Mouse (Mus musculus): ENCODE results near the gene Slc27a5. TPM values are rescaled to one million over a fixed set of nuclear protein-coding genes. Genes with fewer than 3 reads are reported as not detected.
A peak's percentile ranks its signal among the peaks of the same experiment; 100 is the strongest.

Slc27a5 gene
- polyA plus RNA-seq, 1 experiment, result 0.69 TPM

DNA sequence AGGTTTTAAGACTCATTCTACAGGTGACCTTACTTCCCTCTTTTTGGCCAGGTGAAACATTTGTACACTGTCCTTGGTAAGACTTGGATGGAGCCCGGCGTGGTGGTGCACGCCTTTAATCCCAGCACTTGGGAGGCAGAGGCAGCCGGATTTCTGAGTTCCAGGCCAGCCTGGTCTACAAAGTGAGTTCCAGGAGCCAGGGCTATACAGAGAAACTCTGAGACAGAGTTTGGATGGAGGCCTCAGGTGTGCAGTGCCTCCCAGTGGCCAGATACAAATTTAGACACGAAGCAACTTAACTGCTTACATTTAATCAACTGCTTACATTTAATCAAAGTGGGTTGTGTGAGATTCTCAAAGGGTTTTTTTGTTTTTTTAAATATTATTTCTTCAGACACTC, 33.1 kb upstream of the Slc27a5 start:
- peaks cover 4% of the 10 kb centered on the region; the same call in 1 of the 2 replicates for H3K4me1 ChIP-seq (ENCODE audit: control insufficient read depth, insufficient read depth, low read length)
- TF ChIP-seq CTCF (IDR thresholded peaks at IDR 0.05; ENCODE audit: extremely low read depth, insufficient read depth, low read length), result peak; percentile 22; the same call in 1 of the 2 replicates
- no peak for TF ChIP-seq POLR2A (IDR thresholded peaks at IDR 0.05; ENCODE audit: extremely low read depth, insufficient read depth, low read length)
- no peak overlapping the region for H3K4me3 ChIP-seq (ENCODE audit: insufficient read depth, low read length)
- H3K27ac ChIP-seq (ENCODE audit: insufficient read depth, low read length), result no peak overlapping the region

DNA sequence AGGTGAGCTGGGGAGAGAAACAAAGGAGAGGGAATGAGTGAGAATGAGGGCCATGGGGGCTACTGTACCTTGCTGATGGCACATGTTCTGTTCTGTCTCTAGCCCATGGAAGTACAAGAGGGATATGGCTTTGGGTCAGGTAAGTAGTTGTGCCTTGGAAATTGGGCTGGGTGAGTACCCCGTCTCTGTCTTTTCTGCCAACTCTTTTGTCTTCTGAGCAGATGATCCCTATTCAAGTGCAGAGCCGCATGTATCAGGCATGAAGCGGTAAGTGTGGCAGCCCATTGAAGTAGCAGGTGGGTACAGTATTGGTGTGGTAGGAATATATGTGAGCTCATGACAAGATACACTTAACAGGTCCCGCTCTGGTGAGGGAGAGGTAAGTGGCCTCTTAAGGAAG, 31.0 kb upstream of the Slc27a5 start:
- Histone ChIP-seq H3K4me3 (ENCODE audit: insufficient read depth, low read length) (no peak overlapping the region), H3K27ac (ENCODE audit: insufficient read depth, low read length) (no peak overlapping the region), H3K4me1 (ENCODE audit: control insufficient read depth, insufficient read depth, low read length) (peaks cover 8% of the 10 kb centered on the region; the same call in 1 of the 2 replicates)
- TF ChIP-seq CTCF (IDR thresholded peaks at IDR 0.05; ENCODE audit: extremely low read depth, insufficient read depth, low read length), result no peak
- no peak for TF ChIP-seq POLR2A (IDR thresholded peaks at IDR 0.05; ENCODE audit: extremely low read depth, insufficient read depth, low read length)

GRCm38 (mm10) chr7:13025511-13026112, 27.6 kb upstream of the Slc27a5 start:
- Histone ChIP-seq H3K4me1 (ENCODE audit: control insufficient read depth, insufficient read depth, low read length) (peaks cover 9% of the 10 kb centered on the region; the same call in 1 of the 2 replicates), H3K4me3 (ENCODE audit: insufficient read depth, low read length) (peak overlapping the region; percentile 59), H3K27ac (ENCODE audit: insufficient read depth, low read length) (no peak overlapping the region)
- TF ChIP-seq CTCF (IDR thresholded peaks at IDR 0.05; ENCODE audit: extremely low read depth, insufficient read depth, low read length), result no peak
- TF ChIP-seq POLR2A (IDR thresholded peaks at IDR 0.05; ENCODE audit: extremely low read depth, insufficient read depth, low read length), result no peak

DNA sequence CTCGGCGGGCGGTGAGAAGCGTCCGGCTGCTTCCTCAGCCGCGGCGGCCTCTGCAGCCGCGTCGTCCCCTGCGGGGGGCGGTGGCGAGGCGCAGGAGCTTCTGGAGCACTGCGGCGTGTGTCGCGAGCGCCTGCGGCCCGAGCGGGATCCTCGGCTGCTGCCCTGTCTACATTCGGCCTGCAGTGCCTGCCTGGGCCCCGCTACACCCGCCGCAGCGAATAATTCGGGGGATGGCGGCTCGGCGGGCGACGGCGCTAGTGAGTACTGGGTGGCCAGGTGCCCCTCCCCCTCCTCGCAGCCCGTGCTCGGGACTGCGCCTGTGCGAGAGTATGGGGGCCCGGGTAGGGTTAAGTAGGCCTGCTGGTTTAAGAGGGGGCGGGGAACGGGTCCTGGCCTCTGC, 26.8 kb upstream of the Slc27a5 start:
- Histone ChIP-seq H3K4me1 (ENCODE audit: control insufficient read depth, insufficient read depth, low read length) (peaks cover 9% of the 10 kb centered on the region; the same call in 1 of the 2 replicates), H3K27ac (ENCODE audit: insufficient read depth, low read length) (peak overlapping the region; percentile 94), H3K4me3 (ENCODE audit: insufficient read depth, low read length) (peak overlapping the region; percentile 59)
- no peak for TF ChIP-seq CTCF (IDR thresholded peaks at IDR 0.05; ENCODE audit: extremely low read depth, insufficient read depth, low read length)
- TF ChIP-seq POLR2A (IDR thresholded peaks at IDR 0.05; ENCODE audit: extremely low read depth, insufficient read depth, low read length), result no peak

GRCm38 (mm10) chr7:13023928-13024731, 26.1 kb upstream of the Slc27a5 start:
- Histone ChIP-seq H3K27ac (ENCODE audit: insufficient read depth, low read length) (peak overlapping the region; percentile 94), H3K4me3 (ENCODE audit: insufficient read depth, low read length) (peak overlapping the region; percentile 59), H3K4me1 (ENCODE audit: control insufficient read depth, insufficient read depth, low read length) (peaks cover 9% of the 10 kb centered on the region; the same call in 1 of the 2 replicates)
- TF ChIP-seq POLR2A (IDR thresholded peaks at IDR 0.05; ENCODE audit: extremely low read depth, insufficient read depth, low read length) (peak; percentile 69), CTCF (IDR thresholded peaks at IDR 0.05; ENCODE audit: extremely low read depth, insufficient read depth, low read length) (no peak)

DNA sequence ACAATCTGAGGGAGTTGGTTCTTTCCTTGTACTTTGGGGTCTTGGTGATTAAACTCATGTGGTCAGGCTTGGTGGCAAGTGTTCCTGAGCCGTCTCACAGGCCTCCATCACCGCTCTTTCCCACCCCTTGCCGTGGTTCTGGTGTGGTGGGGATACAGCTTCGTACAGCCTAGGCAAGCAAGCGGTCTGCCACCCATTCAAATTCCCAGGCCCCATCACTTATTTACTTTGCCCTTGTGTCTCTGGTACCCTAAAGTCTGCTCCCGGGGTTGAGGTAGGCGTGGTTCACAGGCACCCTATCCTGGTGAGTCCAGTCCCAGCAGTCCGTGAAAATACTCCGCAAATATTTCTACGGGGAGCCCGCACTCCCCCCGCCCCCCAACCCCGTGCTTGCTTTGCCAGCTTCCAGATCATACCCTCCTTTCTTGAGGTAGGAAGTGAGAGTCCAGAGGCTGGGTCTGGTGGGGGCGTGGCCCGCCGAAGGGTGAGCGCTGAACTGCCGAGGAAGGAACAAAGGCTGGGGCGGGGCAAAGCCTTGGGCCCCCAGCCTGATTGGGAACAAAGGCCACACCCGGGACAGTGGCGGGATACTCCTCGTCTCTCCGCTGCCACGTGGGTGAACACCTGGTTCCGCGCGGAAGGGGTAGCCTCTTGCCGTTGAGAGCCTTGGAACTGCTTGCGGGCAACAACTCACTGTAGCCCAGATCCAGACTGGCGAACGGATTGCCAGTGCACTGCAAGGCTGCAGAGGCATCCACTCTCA, 25.0 kb upstream of the Slc27a5 start:
- TF ChIP-seq POLR2A (IDR thresholded peaks at IDR 0.05; ENCODE audit: extremely low read depth, insufficient read depth, low read length), result no peak
- no peak for TF ChIP-seq CTCF (IDR thresholded peaks at IDR 0.05; ENCODE audit: extremely low read depth, insufficient read depth, low read length)
- no peak overlapping the region for H3K27ac ChIP-seq (ENCODE audit: insufficient read depth, low read length)
- H3K4me1 ChIP-seq (ENCODE audit: control insufficient read depth, insufficient read depth, low read length), result peaks cover 9% of the 10 kb centered on the region; the same call in 1 of the 2 replicates
- H3K4me3 ChIP-seq (ENCODE audit: insufficient read depth, low read length), result peak overlapping the region; percentile 59

GRCm38 (mm10) chr7:13015217-13015616, 17.2 kb upstream of the Slc27a5 start:
- Histone ChIP-seq H3K27ac (ENCODE audit: insufficient read depth, low read length) (no peak overlapping the region), H3K4me1 (ENCODE audit: control insufficient read depth, insufficient read depth, low read length) (no peaks in the 10 kb centered on the region), H3K4me3 (ENCODE audit: insufficient read depth, low read length) (no peak overlapping the region)
- TF ChIP-seq CTCF (IDR thresholded peaks at IDR 0.05; ENCODE audit: extremely low read depth, insufficient read depth, low read length), result no peak
- TF ChIP-seq POLR2A (IDR thresholded peaks at IDR 0.05; ENCODE audit: extremely low read depth, insufficient read depth, low read length), result no peak

DNA sequence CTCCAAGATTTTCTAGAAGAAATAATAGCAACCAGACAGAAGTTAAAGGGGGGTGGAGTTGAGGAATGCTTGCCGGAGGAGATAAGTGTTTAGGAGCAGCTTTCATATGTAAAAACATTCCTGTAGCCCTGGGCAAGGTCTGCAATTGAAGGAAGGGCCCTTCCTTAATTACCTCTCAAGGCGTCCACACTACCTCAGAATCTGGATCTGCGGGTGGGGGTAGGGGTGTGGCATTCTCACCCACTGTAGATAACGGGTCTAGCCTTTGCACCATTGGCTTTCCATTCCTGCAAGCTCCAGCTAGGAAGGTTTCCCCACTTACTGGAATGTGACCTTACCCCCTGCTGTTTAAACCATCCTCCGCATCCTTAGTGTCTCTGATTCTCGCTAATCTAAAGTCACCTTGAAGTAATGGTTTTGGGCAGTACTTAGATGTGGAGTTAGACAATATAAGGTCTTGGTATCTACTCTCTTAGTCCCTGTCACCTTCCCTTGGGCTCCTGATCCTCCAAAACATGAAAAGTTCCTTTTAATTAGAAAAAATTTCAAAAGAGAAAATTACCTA, 16.4 kb upstream of the Slc27a5 start:
- Histone ChIP-seq H3K4me3 (ENCODE audit: insufficient read depth, low read length) (no peak overlapping the region), H3K27ac (ENCODE audit: insufficient read depth, low read length) (no peak overlapping the region), H3K4me1 (ENCODE audit: control insufficient read depth, insufficient read depth, low read length) (no peaks in the 10 kb centered on the region)
- no peak for TF ChIP-seq POLR2A (IDR thresholded peaks at IDR 0.05; ENCODE audit: extremely low read depth, insufficient read depth, low read length)
- no peak for TF ChIP-seq CTCF (IDR thresholded peaks at IDR 0.05; ENCODE audit: extremely low read depth, insufficient read depth, low read length)

DNA sequence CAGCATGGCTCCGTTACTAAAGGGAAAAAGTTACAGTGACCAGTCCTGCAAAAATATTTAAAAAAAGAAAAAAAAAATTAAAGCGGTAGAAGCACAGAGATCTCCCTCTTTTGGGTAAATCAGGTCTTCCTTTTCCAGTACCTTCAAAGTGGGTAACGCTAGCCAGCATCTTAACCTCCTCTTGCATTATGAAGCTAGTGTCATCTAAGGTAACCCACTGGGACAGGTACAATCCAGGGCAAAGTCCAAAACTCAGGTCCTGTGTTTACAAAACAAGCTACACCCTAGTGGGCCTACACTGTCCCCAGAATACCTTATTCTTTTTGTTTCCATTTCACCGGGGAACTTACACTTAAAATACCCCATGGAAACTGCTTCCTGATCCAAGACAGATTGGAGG, 15.7 kb upstream of the Slc27a5 start:
- no peak overlapping the region for H3K4me3 ChIP-seq (ENCODE audit: insufficient read depth, low read length)
- H3K27ac ChIP-seq (ENCODE audit: insufficient read depth, low read length), result no peak overlapping the region
- TF ChIP-seq CTCF (IDR thresholded peaks at IDR 0.05; ENCODE audit: extremely low read depth, insufficient read depth, low read length) (no peak), POLR2A (IDR thresholded peaks at IDR 0.05; ENCODE audit: extremely low read depth, insufficient read depth, low read length) (no peak)
- H3K4me1 ChIP-seq (ENCODE audit: control insufficient read depth, insufficient read depth, low read length), result no peaks in the 10 kb centered on the region

Measured in cortical plate, adult 2 months (tissue).